Mouse (Mus musculus) C2C12 (cell line): ENCODE measurements around the gene Aif1l.

Experiments used
- CTCF ChIP-seq: IDR thresholded peaks from one replicate; pipeline ENCODE4 v1.5.1; 2011; ENCODE audit not compliant: control insufficient read depth, insufficient read depth, insufficient read length
- FOSL1 ChIP-seq: IDR thresholded peaks from one replicate; pipeline ENCODE4 v1.8.0; 2011; ENCODE audit warnings: mild to moderate bottlenecking, low read length; ENCODE audit not compliant: poor library complexity, insufficient read depth, severe bottlenecking
- MAX ChIP-seq: IDR thresholded peaks from one replicate; pipeline ENCODE4 v1.6.1; 2011; ENCODE audit warnings: mild to moderate bottlenecking, control low read depth
- USF1 ChIP-seq: IDR thresholded peaks from one replicate; pipeline ENCODE4 v1.6.1; 2011; ENCODE audit warnings: low read depth, mild to moderate bottlenecking, control low read depth, moderate library complexity

DNA sequence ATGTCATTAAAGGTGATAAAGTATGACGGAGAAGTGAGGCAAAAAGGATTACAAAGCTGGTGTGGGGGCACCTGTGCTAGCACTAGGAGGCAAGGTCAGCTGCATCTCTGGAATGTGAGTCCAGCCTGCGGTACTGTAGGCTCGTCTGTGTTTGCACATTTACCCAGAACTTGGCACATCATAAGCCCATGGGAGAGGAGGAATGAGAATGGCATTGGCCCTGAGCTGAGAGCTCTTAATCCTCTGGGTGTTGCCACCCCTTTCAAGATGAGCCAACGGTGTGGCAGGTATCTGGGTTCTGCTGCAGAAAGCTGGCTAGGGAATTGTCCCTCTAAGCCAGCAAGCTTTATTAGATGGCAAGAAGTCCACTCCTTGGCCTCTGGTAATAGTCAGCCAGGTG, 69.8 kb downstream of the Aif1l start:
- TF ChIP-seq USF1 = no peak
- TF ChIP-seq CTCF = no peak
- no peak for TF ChIP-seq MAX
- TF ChIP-seq FOSL1 = no peak
